Comparison of ENCODE assay signal across 8 mouse cellular contexts in genomic region chr1:194761432-194762212, GRCm38 (mm10).
DNase-seq lines count a peak whose midpoint lies in the region; ATAC-seq and TF ChIP-seq lines count a peak whose summit lies in the region.

No protein-coding gene starts in this region.

- whole genome bisulfite sequencing in heart, postnatal 0 days, result 69% methylated on average over 2 of the region's 2 CpGs
- WGBS in heart, embryonic 10.5 days, result 64% methylated on average over 2 of the region's 2 CpGs
- 73% methylated on average over 2 of the region's 2 CpGs for WGBS in stomach, embryonic 15.5 days

- no peaks in the 10 kb centered on the region for H3K9me3 ChIP-seq in heart, postnatal 0 days (replicated peaks; ENCODE audit: control insufficient read depth, low read length)
- no peaks in the 10 kb centered on the region for H3K9me3 ChIP-seq in heart, embryonic 10.5 days
- no peaks in the 10 kb centered on the region for H3K9me3 ChIP-seq in MEL (replicated peaks; ENCODE audit: insufficient read depth, low read length)
- H3K9me3 ChIP-seq in stomach, embryonic 15.5 days, result no peaks in the 10 kb centered on the region

- H3K4me3 ChIP-seq in heart, postnatal 0 days (ENCODE audit: low read depth, low read length), result no peak overlapping the region
- no peak overlapping the region for H3K4me3 ChIP-seq in heart, embryonic 10.5 days
- H3K4me3 ChIP-seq in MEL (ENCODE audit: control insufficient read depth in 1 of 2, insufficient read depth in 1 of 2, low read depth in 2 of 2, low read length in 2 of 2), result no peak overlapping the region
- H3K4me3 ChIP-seq in stomach, embryonic 15.5 days (replicated peaks), result no peak overlapping the region

- H3K9ac ChIP-seq in heart, postnatal 0 days (replicated peaks; ENCODE audit: low read depth, low read length), result no peak overlapping the region
- no peak overlapping the region for H3K9ac ChIP-seq in MEL (ENCODE audit: control insufficient read depth, low read depth, low read length, poor library complexity, severe bottlenecking)
- no peak overlapping the region for H3K9ac ChIP-seq in stomach, embryonic 15.5 days

- no peak overlapping the region for H3K4me2 ChIP-seq in heart, postnatal 0 days (ENCODE audit: low read depth, low read length)
- no peak overlapping the region for H3K4me2 ChIP-seq in stomach, embryonic 15.5 days

- TF ChIP-seq CTCF in heart, postnatal 0 days (IDR thresholded peaks at IDR 0.05; ENCODE audit: low read depth), result peak; percentile 61
- peak; percentile 64 to 73 (median 68) for TF ChIP-seq CTCF in MEL (IDR thresholded peaks at IDR 0.05 in 2 of 3, conservative IDR thresholded peaks at IDR 0.05 in 1 of 3; ENCODE audit: control insufficient read depth in 1 of 3, insufficient read depth in 1 of 3, low read depth in 2 of 3, low read length in 3 of 3, poor library complexity in 1 of 3, severe bottlenecking in 1 of 3)

- ATAC-seq in heart, postnatal 0 days (ENCODE audit: insufficient read depth, low read depth), result no peak
- peak; percentile 31; the same call in 1 of the 2 replicates for ATAC-seq in stomach, embryonic 15.5 days (ENCODE audit: insufficient read depth, low FRiP score, low read depth)

- TF ChIP-seq EP300 in heart, postnatal 0 days (IDR thresholded peaks at IDR 0.05; ENCODE audit: low read depth), result no peak
- peak; percentile 19 to 61; a peak in 3 of 4 replicates for TF ChIP-seq EP300 in MEL (IDR thresholded peaks at IDR 0.05; ENCODE audit: low read depth in 1 of 2, low read length in 2 of 2)

- peak; percentile 60 for TF ChIP-seq RAD21 in MEL (IDR thresholded peaks at IDR 0.05; ENCODE audit: low read depth, low read length)

- H3K27ac ChIP-seq in heart, postnatal 0 days (ENCODE audit: low read depth), result no peak overlapping the region
- no peak overlapping the region for H3K27ac ChIP-seq in heart, embryonic 10.5 days
- no peak overlapping the region for H3K27ac ChIP-seq in MEL (ENCODE audit: control insufficient read depth, low read depth, low read length)
- no peak overlapping the region for H3K27ac ChIP-seq in stomach, embryonic 15.5 days

- no peaks in the 10 kb centered on the region for H3K27me3 ChIP-seq in heart, postnatal 0 days (ENCODE audit: control insufficient read depth, insufficient read depth, low read length)
- no peaks in the 10 kb centered on the region for H3K27me3 ChIP-seq in heart, embryonic 10.5 days (ENCODE audit: insufficient read depth, poor library complexity, severe bottlenecking)
- H3K27me3 ChIP-seq in MEL (ENCODE audit: control insufficient read depth in 1 of 2, insufficient read depth in 2 of 2, low read length in 2 of 2), result no peaks in the 10 kb centered on the region; a peak in 3 of 4 replicates
- no peaks in the 10 kb centered on the region for H3K27me3 ChIP-seq in stomach, embryonic 15.5 days (replicated peaks)

- DNase-seq in heart, postnatal 0 days (ENCODE audit: low spot score), result peak; percentile 42
- DNase-seq in heart, embryonic 10.5 days (ENCODE audit: low spot score), result no peak
- DNase-seq in 3T3-L1 (ENCODE audit: low read depth, low spot score) (peak; percentile 80), MEL (ENCODE audit: low read depth, low spot score) (peak; percentile 68)
- peak; percentile 10 to 56 for DNase-seq in kidney, postnatal 36 days
- DNase-seq in natural killer cell, adult 2 months (ENCODE audit: low spot score in 2 of 2), result no peak
- no peak for DNase-seq in layer of hippocampus, adult 11-12 months (ENCODE audit: low spot score)

- no peaks in the 10 kb centered on the region for H3K79me2 ChIP-seq in MEL (ENCODE audit: control insufficient read depth, insufficient read depth, low read length, poor library complexity)

- peaks cover 37% of the 10 kb centered on the region for H3K36me3 ChIP-seq in heart, postnatal 0 days (replicated peaks; ENCODE audit: control insufficient read depth, insufficient read depth, low read length)
- H3K36me3 ChIP-seq in heart, embryonic 10.5 days, result no peaks in the 10 kb centered on the region
- peaks cover 0 to 9% of the 10 kb centered on the region in 2 experiments; a peak in 2 of 4 replicates for H3K36me3 ChIP-seq in MEL (ENCODE audit: control insufficient read depth in 1 of 2, insufficient read depth in 2 of 2, low read length in 2 of 2)
- no peaks in the 10 kb centered on the region for H3K36me3 ChIP-seq in stomach, embryonic 15.5 days

- TF ChIP-seq POLR2A in MEL (IDR thresholded peaks at IDR 0.05; ENCODE audit: control insufficient read depth in 1 of 2, insufficient read depth in 1 of 2, low read depth in 1 of 2, low read length in 2 of 2, poor library complexity in 1 of 2), result no peak

- no peaks in the 10 kb centered on the region for H3K4me1 ChIP-seq in heart, postnatal 0 days (ENCODE audit: control insufficient read depth, insufficient read depth)
- H3K4me1 ChIP-seq in heart, embryonic 10.5 days, result no peaks in the 10 kb centered on the region
- H3K4me1 ChIP-seq in MEL (ENCODE audit: control insufficient read depth in 1 of 2, insufficient read depth in 2 of 2, low read length in 2 of 2), result peaks cover 0 to 13% of the 10 kb centered on the region in 2 experiments; a peak in 2 of 4 replicates
- no peaks in the 10 kb centered on the region for H3K4me1 ChIP-seq in stomach, embryonic 15.5 days

TF ChIP-seq in MEL, 35 proteins besides CTCF, POLR2A, EP300 and RAD21:
- TF ChIP-seq TBP (IDR thresholded peaks at IDR 0.05; ENCODE audit: low read depth, low read length), result no peak
- no peak for TF ChIP-seq MAZ (IDR thresholded peaks at IDR 0.05; ENCODE audit: low read depth, low read length)
- no peak for TF ChIP-seq TCF12 (IDR thresholded peaks at IDR 0.05; ENCODE audit: low read depth, low read length)
- no peak for TF ChIP-seq HCFC1 (IDR thresholded peaks at IDR 0.05; ENCODE audit: low read depth, low read length)
- no peak for TF ChIP-seq NRF1 (IDR thresholded peaks at IDR 0.05; ENCODE audit: insufficient read depth, low read depth, low read length, poor library complexity, severe bottlenecking)
- TF ChIP-seq MAFK (IDR thresholded peaks at IDR 0.05; ENCODE audit: borderline replicate concordance, low read depth, low read length), result no peak
- TF ChIP-seq JUND (IDR thresholded peaks at IDR 0.05; ENCODE audit: low read depth, low read length), result no peak
- no peak for TF ChIP-seq ZMIZ1 (IDR thresholded peaks at IDR 0.05; ENCODE audit: low read depth, low read length)
- TF ChIP-seq UBTF (IDR thresholded peaks at IDR 0.05; ENCODE audit: borderline replicate concordance, insufficient read depth, low read depth, low read length), result no peak
- TF ChIP-seq SMC3 (IDR thresholded peaks at IDR 0.05; ENCODE audit: low read depth, low read length), result peak; percentile 70
- no peak for TF ChIP-seq NELFE (IDR thresholded peaks at IDR 0.05; ENCODE audit: low read depth, low read length)
- no peak for TF ChIP-seq GABPA (IDR thresholded peaks at IDR 0.05; ENCODE audit: low read depth, low read length)
- no peak for TF ChIP-seq ELF1 (IDR thresholded peaks at IDR 0.05; ENCODE audit: low read depth, low read length)
- 0 out of 2 replicates have a peak, but pooled peaks have one; percentile 23 for TF ChIP-seq BHLHE40 (IDR thresholded peaks at IDR 0.05; ENCODE audit: borderline replicate concordance, low read depth, low read length)
- TF ChIP-seq CHD1 (IDR thresholded peaks at IDR 0.05; ENCODE audit: low read depth, low read length), result no peak
- no peak for TF ChIP-seq MYB (IDR thresholded peaks at IDR 0.05; ENCODE audit: low read depth, low read length)
- no peak for TF ChIP-seq TAL1 (IDR thresholded peaks at IDR 0.05; ENCODE audit: low read length)
- TF ChIP-seq MXI1 (IDR thresholded peaks at IDR 0.05; ENCODE audit: low read depth, low read length), result no peak
- peak; percentile 57 for TF ChIP-seq ZC3H11A (IDR thresholded peaks at IDR 0.05; ENCODE audit: low read depth, low read length)
- TF ChIP-seq ETS1 (IDR thresholded peaks at IDR 0.05; ENCODE audit: low read depth, low read length), result no peak
- no peak for TF ChIP-seq CHD2 (IDR thresholded peaks at IDR 0.05; ENCODE audit: low read length)
- no peak for TF ChIP-seq ZKSCAN1 (IDR thresholded peaks at IDR 0.05; ENCODE audit: low read depth, low read length)
- no peak for TF ChIP-seq MEF2A (IDR thresholded peaks at IDR 0.05; ENCODE audit: extremely low read depth, insufficient replicate concordance, low read depth, low read length, poor library complexity, severe bottlenecking)
- no peak for TF ChIP-seq E2F4 (IDR thresholded peaks at IDR 0.05; ENCODE audit: borderline replicate concordance, low read depth, low read length)
- TF ChIP-seq GATA1 (IDR thresholded peaks at IDR 0.05; ENCODE audit: low read depth, low read length), result 0 out of 2 replicates have a peak, but pooled peaks have one; percentile 14
- TF ChIP-seq MYC (IDR thresholded peaks at IDR 0.05; ENCODE audit: low read depth, low read length), result no peak
- TF ChIP-seq RCOR1 (IDR thresholded peaks at IDR 0.05; ENCODE audit: low read depth, low read length), result no peak
- TF ChIP-seq ZNF384 (IDR thresholded peaks at IDR 0.05; ENCODE audit: low read depth, low read length), result peak; percentile 91
- TF ChIP-seq USF2 (IDR thresholded peaks at IDR 0.05; ENCODE audit: borderline replicate concordance in 1 of 2, insufficient read depth in 1 of 2, low read depth in 1 of 2, low read length in 2 of 2), result no peak
- TF ChIP-seq KAT2A (conservative IDR thresholded peaks at IDR 0.05; ENCODE audit: low read depth, low read length), result no peak
- no peak for TF ChIP-seq MAX (IDR thresholded peaks at IDR 0.05; ENCODE audit: low read length)
- TF ChIP-seq SIN3A (IDR thresholded peaks at IDR 0.05; ENCODE audit: low read length), result no peak
- no peak for TF ChIP-seq POLR2AphosphoS5 (IDR thresholded peaks at IDR 0.05; ENCODE audit: borderline replicate concordance, low read depth, low read length)
- TF ChIP-seq POLR2AphosphoS2 (IDR thresholded peaks at IDR 0.05; ENCODE audit: low read length), result no peak
- TF ChIP-seq USF1 (IDR thresholded peaks at IDR 0.05; ENCODE audit: low read depth, low read length), result no peak
TF ChIP-seq in MEL: peak in this region for 5.

Comparison
In these comparisons a context has a peak if more than half of its experiments do, and no peak if none do; other contexts are left out.
1. DNase-seq: peak in heart, postnatal 0 days (single experiment), 3T3-L1 (single experiment), MEL (single experiment) and kidney, postnatal 36 days (2 of 2); none in heart, embryonic 10.5 days (single experiment), natural killer cell, adult 2 months (0 of 2) and layer of hippocampus, adult 11-12 months (single experiment).